Mouse (Mus musculus) E14TG2a.4 (cell line): Measurements from ENCODE around the gene Ostc.

Experiments used
- CTCF ChIP-seq: conservative IDR thresholded peaks from 2 replicates; pipeline ENCODE4 v1.5.1; 2014; ENCODE audit warnings: low read length
- POU5F1 ChIP-seq: IDR thresholded peaks from 2 replicates; pipeline ENCODE4 v1.6.1; 2014; ENCODE audit warnings: low read length, borderline replicate concordance

DNA sequence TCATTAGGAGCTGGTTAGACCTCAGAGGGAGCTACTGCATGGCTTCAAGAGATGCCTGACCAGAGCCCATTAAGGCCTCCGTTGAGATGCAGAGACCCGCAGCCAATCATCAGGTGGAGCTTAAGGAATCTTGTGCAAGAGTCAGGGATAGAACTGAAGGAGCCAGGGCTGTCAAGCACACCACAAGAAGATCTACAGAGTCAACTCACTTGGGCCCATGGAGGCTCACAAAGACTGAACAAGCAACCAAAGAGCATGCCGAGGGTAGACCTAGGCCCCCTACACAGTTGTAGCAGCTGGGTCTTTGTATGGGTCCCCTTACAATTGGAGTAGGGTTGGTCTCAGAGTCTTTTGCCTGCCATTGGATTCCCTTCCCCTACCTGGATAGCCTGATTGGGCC, 46.7 kb downstream of the Ostc start:
- TF ChIP-seq CTCF (no peak), POU5F1 (no peak)
